Mouse (Mus musculus) G1E (cell line): ENCODE measurements around the gene Rpl27.

ENCODE experiments used
- CTCF ChIP-seq: IDR thresholded peaks from 2 replicates; pipeline ENCODE4 v1.5.1; 2012; ENCODE audit warnings: low read depth, low read length, inconsistent platforms, mixed read lengths
- POLR2AphosphoS5 ChIP-seq: IDR thresholded peaks from 2 replicates; pipeline ENCODE4 v1.6.1; 2012; ENCODE audit warnings: low read depth, low read length, inconsistent platforms; ENCODE audit not compliant: insufficient replicate concordance
- TAL1 ChIP-seq: conservative IDR thresholded peaks from 2 replicates; pipeline ENCODE4 v1.6.1; 2012; ENCODE audit warnings: low read depth, low read length, inconsistent platforms, mixed read lengths

DNA sequence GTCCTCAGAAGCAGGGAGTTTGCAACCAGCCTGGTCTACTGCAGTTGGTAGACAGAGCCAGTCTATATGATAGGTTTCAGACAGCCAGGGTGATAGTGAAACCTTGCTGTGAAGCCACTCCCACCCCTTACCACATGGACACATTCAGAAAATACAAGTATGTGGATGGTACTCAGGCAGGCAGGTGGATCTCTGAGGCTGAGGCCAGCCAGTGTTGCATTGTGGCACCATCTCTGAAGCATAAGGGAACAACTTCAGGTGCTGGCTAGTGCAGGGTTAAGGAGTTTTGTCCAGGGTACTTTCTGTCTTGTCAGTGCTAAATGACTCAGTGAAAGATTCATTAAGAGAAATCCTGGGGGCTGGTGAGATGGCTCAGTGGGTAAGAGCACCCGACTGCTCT lies 4.2 kb downstream of the Rpl27 start:
- TF ChIP-seq CTCF = no peak
- no peak for TF ChIP-seq TAL1
- 0 out of 2 replicates have a peak, but pooled peaks have one; percentile 38 for TF ChIP-seq POLR2AphosphoS5
